In the genomic region with DNA sequence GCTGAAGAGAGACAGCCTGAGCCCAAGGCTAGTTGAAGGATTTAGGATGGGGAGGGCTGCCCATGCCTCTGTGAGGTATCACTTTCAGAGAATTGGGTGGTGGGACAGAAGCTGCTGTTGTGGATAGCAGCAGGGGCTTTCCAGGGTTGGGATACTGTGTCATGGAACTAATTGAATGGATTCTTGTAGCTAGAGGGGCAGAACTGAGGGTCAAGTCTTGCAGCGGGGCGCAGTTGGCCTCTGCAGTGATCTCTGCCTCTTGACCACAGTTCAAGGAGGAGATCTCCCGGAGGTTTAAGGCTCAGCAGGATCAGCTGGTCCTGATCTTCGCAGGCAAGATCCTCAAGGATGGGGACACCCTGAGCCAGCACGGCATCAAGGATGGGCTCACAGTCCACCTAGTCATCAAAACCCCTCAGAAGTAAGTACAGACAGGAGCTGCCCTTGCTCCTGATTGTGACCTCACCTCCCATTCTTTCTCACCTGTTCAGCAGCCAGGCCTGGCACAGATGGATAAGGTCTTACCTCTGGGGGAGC, we compare ENCODE assay signal across 11 mouse cellular contexts. TPM values are rescaled to one million over a fixed set of nuclear protein-coding genes. Genes with fewer than 3 reads are reported as not detected.
DNase-seq lines count a peak whose midpoint lies in the region; ATAC-seq and TF ChIP-seq lines count a peak whose summit lies in the region.
"Had no signal": no experiment of that assay in that cellular context is flagged by ENCODE, and none has a peak within 500 bp of the region (broad histone marks: within the 10 kb centered on the region; RNA-seq: fewer than 3 reads in every experiment).

No protein-coding gene starts in this region.

- no peaks in the 10 kb centered on the region for H3K9me3 ChIP-seq in kidney, embryonic 15.5 days (replicated peaks)
- no peaks in the 10 kb centered on the region for H3K9me3 ChIP-seq in embryonic facial prominence, embryonic 14.5 days (ENCODE audit: control insufficient read depth, low read length)
- H3K9me3 ChIP-seq in hindbrain, postnatal 0 days (ENCODE audit: low read length): no peaks in the 10 kb centered on the region
- no peaks in the 10 kb centered on the region for H3K9me3 ChIP-seq in midbrain, embryonic 16.5 days (replicated peaks; ENCODE audit: control insufficient read depth, low read length, poor library complexity, severe bottlenecking)

- no peaks in the 10 kb centered on the region for H3K27me3 ChIP-seq in kidney, embryonic 15.5 days
- H3K27me3 ChIP-seq in embryonic facial prominence, embryonic 14.5 days (replicated peaks; ENCODE audit: control insufficient read depth, insufficient read depth, low read length): no peaks in the 10 kb centered on the region
- H3K27me3 ChIP-seq in hindbrain, postnatal 0 days (ENCODE audit: insufficient read depth, low read length): no peaks in the 10 kb centered on the region
- no peaks in the 10 kb centered on the region for H3K27me3 ChIP-seq in midbrain, embryonic 16.5 days (ENCODE audit: control insufficient read depth, insufficient read depth, low read depth, low read length)

- WGBS in kidney, embryonic 15.5 days: 63% methylated on average over 5 of the region's 5 CpGs
- WGBS in embryonic facial prominence, embryonic 14.5 days: 77% methylated on average over 2 of the region's 5 CpGs
- 82% methylated on average over 5 of the region's 5 CpGs for WGBS in hindbrain, postnatal 0 days
- WGBS in midbrain, embryonic 16.5 days: 88% methylated on average over 5 of the region's 5 CpGs

- peaks cover 35% of the 10 kb centered on the region for H3K4me1 ChIP-seq in kidney, embryonic 15.5 days
- peaks cover 13% of the 10 kb centered on the region for H3K4me1 ChIP-seq in embryonic facial prominence, embryonic 14.5 days (ENCODE audit: control insufficient read depth, insufficient read depth, low read length)
- H3K4me1 ChIP-seq in hindbrain, postnatal 0 days (ENCODE audit: insufficient read depth, low read length): 0 out of 2 replicates have a peak, but pooled peaks cover 5% of the 10 kb centered on the region
- H3K4me1 ChIP-seq in midbrain, embryonic 16.5 days (ENCODE audit: control insufficient read depth, insufficient read depth, low read length): peaks cover 26% of the 10 kb centered on the region

- peaks cover 48% of the 10 kb centered on the region for H3K36me3 ChIP-seq in kidney, embryonic 15.5 days
- peaks cover 47% of the 10 kb centered on the region for H3K36me3 ChIP-seq in embryonic facial prominence, embryonic 14.5 days (ENCODE audit: control insufficient read depth, insufficient read depth, low read length)
- peaks cover 38% of the 10 kb centered on the region for H3K36me3 ChIP-seq in hindbrain, postnatal 0 days (ENCODE audit: insufficient read depth, low read length)
- peaks cover 21% of the 10 kb centered on the region for H3K36me3 ChIP-seq in midbrain, embryonic 16.5 days (ENCODE audit: control insufficient read depth, insufficient read depth, low read length)

- DNase-seq in kidney, adult 8-10 months: no peak
- DNase-seq in embryonic facial prominence, embryonic 14.5 days (ENCODE audit: low spot score): no peak
- no peak for DNase-seq in hindbrain, postnatal 0 days (ENCODE audit: low spot score)
- no peak for DNase-seq in thymus, postnatal 14 days
- DNase-seq in urinary bladder, postnatal 36 days (ENCODE audit: low spot score in 2 of 2): no peak
- DNase-seq in spleen, adult 12 weeks (ENCODE audit: low spot score): no peak
- DNase-seq: thymus, adult 18-20 months had no signal

- ATAC-seq in kidney, embryonic 15.5 days (replicated peaks; ENCODE audit: low FRiP score): no peak
- ATAC-seq in embryonic facial prominence, embryonic 14.5 days (ENCODE audit: low read depth): no peak
- no peak for ATAC-seq in hindbrain, postnatal 0 days
- ATAC-seq in midbrain, embryonic 16.5 days: no peak

- peak overlapping the region; percentile 94; the same call in 1 of the 2 replicates for H3K4me3 ChIP-seq in kidney, embryonic 15.5 days (replicated peaks)
- H3K4me3 ChIP-seq in embryonic facial prominence, embryonic 14.5 days (ENCODE audit: low read depth, low read length): no peak overlapping the region
- no peak overlapping the region for H3K4me3 ChIP-seq in hindbrain, postnatal 0 days (ENCODE audit: low read length)
- peak overlapping the region; percentile 90; the same call in 1 of the 2 replicates for H3K4me3 ChIP-seq in midbrain, embryonic 16.5 days (ENCODE audit: low read depth, low read length)

- H3K27ac ChIP-seq in kidney, embryonic 15.5 days: no peak overlapping the region
- H3K27ac ChIP-seq in embryonic facial prominence, embryonic 14.5 days (replicated peaks; ENCODE audit: low read depth, low read length): no peak overlapping the region
- peak overlapping the region; percentile 43; the same call in 1 of the 2 replicates for H3K27ac ChIP-seq in hindbrain, postnatal 0 days
- no peak overlapping the region; the same call in 1 of the 2 replicates for H3K27ac ChIP-seq in midbrain, embryonic 16.5 days (ENCODE audit: low read length)
- H3K27ac ChIP-seq: left cerebral cortex, adult 2 months had no signal

- peak overlapping the region; percentile 84 for H3K4me2 ChIP-seq in kidney, embryonic 15.5 days
- peak overlapping the region; percentile 86; the same call in 1 of the 2 replicates for H3K4me2 ChIP-seq in embryonic facial prominence, embryonic 14.5 days (ENCODE audit: low read depth, low read length)
- peak overlapping the region; percentile 91; the same call in 1 of the 2 replicates for H3K4me2 ChIP-seq in hindbrain, postnatal 0 days (ENCODE audit: low read depth, low read length)
- H3K4me2 ChIP-seq in midbrain, embryonic 16.5 days (ENCODE audit: low read length): peak overlapping the region; percentile 88

- TF ChIP-seq CTCF in hindbrain, postnatal 0 days (IDR thresholded peaks at IDR 0.05; ENCODE audit: low read depth): no peak

- H3K9ac ChIP-seq in kidney, embryonic 15.5 days: no peak overlapping the region
- 0 out of 2 replicates have a peak overlapping the region, but pooled peaks have one; percentile 26 for H3K9ac ChIP-seq in embryonic facial prominence, embryonic 14.5 days (ENCODE audit: low read depth, low read length)
- H3K9ac ChIP-seq in hindbrain, postnatal 0 days (replicated peaks; ENCODE audit: low read length): peak overlapping the region; percentile 96; the same call in 1 of the 2 replicates
- peak overlapping the region; percentile 28; the same call in 1 of the 2 replicates for H3K9ac ChIP-seq in midbrain, embryonic 16.5 days (ENCODE audit: low read depth, low read length)

RNA-seq across cellular contexts. Expression of gene Ubqln4, which starts 1.6 kb away (rescaled TPM):
- polyA plus RNA-seq in kidney, embryonic 15.5 days (2015; fragmentation: Nextera tagmentation; extraction: Ambion mirVana): 54.0 and 57.9 TPM in 2 replicates
- polyA plus RNA-seq in embryonic facial prominence, embryonic 14.5 days (2014; fragmentation: Nextera tagmentation; extraction: Ambion mirVana): 46.3 and 50.0 TPM in 2 replicates
- 119 and 131 TPM in 2 replicates for total RNA-seq in hindbrain, postnatal 0 days (2014; rRNA removed)
- 29.4 and 29.8 TPM in 2 replicates for polyA plus RNA-seq in hindbrain, postnatal 0 days (2015; fragmentation: Nextera tagmentation; extraction: Ambion mirVana)
- 39.8 and 41.3 TPM in 2 replicates for polyA plus RNA-seq in midbrain, embryonic 16.5 days (2015; fragmentation: Nextera tagmentation; extraction: Ambion mirVana)

RNA-seq across cellular contexts. Expression of gene Lamtor2, which starts 2.3 kb away (rescaled TPM):
- polyA plus RNA-seq in kidney, embryonic 15.5 days (2015; fragmentation: Nextera tagmentation; extraction: Ambion mirVana): 167 and 173 TPM in 2 replicates
- 97.9 and 107 TPM in 2 replicates for polyA plus RNA-seq in embryonic facial prominence, embryonic 14.5 days (2014; fragmentation: Nextera tagmentation; extraction: Ambion mirVana)
- 45.1 and 59.2 TPM in 2 replicates for total RNA-seq in hindbrain, postnatal 0 days (2014; rRNA removed)
- polyA plus RNA-seq in hindbrain, postnatal 0 days (2015; fragmentation: Nextera tagmentation; extraction: Ambion mirVana): 189 and 198 TPM in 2 replicates
- polyA plus RNA-seq in midbrain, embryonic 16.5 days (2015; fragmentation: Nextera tagmentation; extraction: Ambion mirVana): 181 and 193 TPM in 2 replicates

RNA-seq across cellular contexts. Expression of gene Rab25, which starts 7.0 kb away (rescaled TPM):
- 15.1 and 17.4 TPM in 2 replicates for polyA plus RNA-seq in kidney, embryonic 15.5 days (2015; fragmentation: Nextera tagmentation; extraction: Ambion mirVana)
- 33.8 and 38.0 TPM in 2 replicates for polyA plus RNA-seq in embryonic facial prominence, embryonic 14.5 days (2014; fragmentation: Nextera tagmentation; extraction: Ambion mirVana)
- total RNA-seq in hindbrain, postnatal 0 days (2014; rRNA removed): not detected in 2 replicates
- polyA plus RNA-seq in hindbrain, postnatal 0 days (2015; fragmentation: Nextera tagmentation; extraction: Ambion mirVana): 0.44 and 1.3 TPM in 2 replicates
- 0.69 TPM in 1 of 2 replicates, not detected in the other for polyA plus RNA-seq in midbrain, embryonic 16.5 days (2015; fragmentation: Nextera tagmentation; extraction: Ambion mirVana)
- total RNA-seq: heart, postnatal 25 days; left cerebral cortex, adult 2 months had no signal

RNA-seq across cellular contexts. Expression of gene Ssr2, which starts 20.5 kb away (rescaled TPM):
- polyA plus RNA-seq in kidney, embryonic 15.5 days (2015; fragmentation: Nextera tagmentation; extraction: Ambion mirVana): 300 and 318 TPM in 2 replicates
- polyA plus RNA-seq in embryonic facial prominence, embryonic 14.5 days (2014; fragmentation: Nextera tagmentation; extraction: Ambion mirVana): 289 and 337 TPM in 2 replicates
- 247 and 307 TPM in 2 replicates for total RNA-seq in hindbrain, postnatal 0 days (2014; rRNA removed)
- 209 and 210 TPM in 2 replicates for polyA plus RNA-seq in hindbrain, postnatal 0 days (2015; fragmentation: Nextera tagmentation; extraction: Ambion mirVana)
- 127 and 144 TPM in 2 replicates for polyA plus RNA-seq in midbrain, embryonic 16.5 days (2015; fragmentation: Nextera tagmentation; extraction: Ambion mirVana)

RNA-seq across cellular contexts. Expression of gene Mex3a, which starts 22.9 kb away (rescaled TPM):
- polyA plus RNA-seq in kidney, embryonic 15.5 days (2015; fragmentation: Nextera tagmentation; extraction: Ambion mirVana): 20.9 and 22.0 TPM in 2 replicates
- 21.5 and 24.7 TPM in 2 replicates for polyA plus RNA-seq in embryonic facial prominence, embryonic 14.5 days (2014; fragmentation: Nextera tagmentation; extraction: Ambion mirVana)
- total RNA-seq in hindbrain, postnatal 0 days (2014; rRNA removed): 52.3 and 54.5 TPM in 2 replicates
- polyA plus RNA-seq in hindbrain, postnatal 0 days (2015; fragmentation: Nextera tagmentation; extraction: Ambion mirVana): 13.9 and 15.3 TPM in 2 replicates
- 28.6 and 33.0 TPM in 2 replicates for polyA plus RNA-seq in midbrain, embryonic 16.5 days (2015; fragmentation: Nextera tagmentation; extraction: Ambion mirVana)

Comparison
In these comparisons a context has a peak if more than half of its experiments do, and no peak if none do; other contexts are left out.
1. H3K4me3 ChIP-seq: peak in kidney, embryonic 15.5 days (single experiment) and midbrain, embryonic 16.5 days (single experiment); none in embryonic facial prominence, embryonic 14.5 days (single experiment) and hindbrain, postnatal 0 days (single experiment).
2. Peak in every context shown above with its lines, with median percentiles within 50 percentile points of each other: H3K4me2 ChIP-seq.